11 mouse cellular contexts compared by ENCODE assay signal in the genomic region with DNA sequence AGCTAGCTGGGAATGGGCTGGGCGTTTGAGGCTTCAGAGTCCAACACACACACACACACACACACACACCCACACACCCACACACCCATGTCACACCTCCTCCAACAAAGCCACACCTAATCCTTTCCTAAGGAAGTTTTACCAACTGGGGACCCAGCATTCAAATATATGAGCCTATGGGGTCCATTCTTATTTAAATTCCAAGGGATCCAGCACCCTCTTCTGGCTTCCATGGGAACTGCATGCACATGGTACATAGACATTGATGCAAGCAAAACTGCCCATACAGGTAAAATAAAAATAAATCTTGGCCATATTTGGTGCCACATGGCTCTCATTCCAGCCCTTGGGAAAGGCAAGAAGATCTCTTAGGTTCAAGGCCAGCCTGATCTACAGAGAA. TPM values are rescaled to one million over a fixed set of nuclear protein-coding genes. Genes with fewer than 3 reads are reported as not detected.
DNase-seq lines count a peak whose midpoint lies in the region; ATAC-seq and TF ChIP-seq lines count a peak whose summit lies in the region.
"Had no signal": no experiment of that assay in that cellular context is flagged by ENCODE, and none has a peak within 500 bp of the region (broad histone marks: within the 10 kb centered on the region; RNA-seq: fewer than 3 reads in every experiment).

No protein-coding gene starts in this region.

- CTCF ChIA-PET in Patski (lab: Charles Lee) = interaction anchor here (1.4 to 2.5 kb wide), 3 partner anchors 17 to 130 kb away, joined by 3 to 11 read pairs (median 5); a partner anchor contains a TSS

- no peaks in the 10 kb centered on the region for H3K9me3 ChIP-seq in forebrain, postnatal 0 days (ENCODE audit: low read length)
- no peaks in the 10 kb centered on the region for H3K9me3 ChIP-seq in forebrain, embryonic 11.5 days (ENCODE audit: control insufficient read depth, low read length)
- H3K9me3 ChIP-seq in liver, embryonic 12.5 days (replicated peaks) = no peaks in the 10 kb centered on the region
- H3K9me3 ChIP-seq: stomach, embryonic 15.5 days had no signal

- DNase-seq in forebrain, postnatal 0 days = peak; percentile 62
- DNase-seq in forebrain, embryonic 11.5 days (ENCODE audit: low spot score) = no peak
- peak; percentile 57 for DNase-seq in liver
- no peak for DNase-seq in Patski (ENCODE audit: low read depth, low spot score)
- peak; percentile 38 to 76 for DNase-seq in kidney, postnatal 36 days
- peak; percentile 58 for DNase-seq in thymus, postnatal 4 days

- peak; percentile 75 for TF ChIP-seq CTCF in forebrain, postnatal 0 days (IDR thresholded peaks at IDR 0.05; ENCODE audit: low read depth)
- TF ChIP-seq CTCF in Patski (IDR thresholded peaks at IDR 0.05) = peak; percentile 73

- H3K4me2 ChIP-seq in forebrain, postnatal 0 days (ENCODE audit: low read depth) = no peak overlapping the region
- no peak overlapping the region for H3K4me2 ChIP-seq in forebrain, embryonic 11.5 days (ENCODE audit: low read depth, low read length, severe bottlenecking)
- H3K4me2 ChIP-seq in liver, embryonic 12.5 days = no peak overlapping the region
- H3K4me2 ChIP-seq: stomach, embryonic 15.5 days had no signal

- 100% methylated on average over 1 of the region's 1 CpGs for WGBS in forebrain, postnatal 0 days
- WGBS in forebrain, embryonic 11.5 days = 95% methylated on average over 1 of the region's 1 CpGs
- 93% methylated on average over 1 of the region's 1 CpGs for WGBS in liver, embryonic 12.5 days (ENCODE audit: insufficient replicate concordance)

- no peak overlapping the region for H3K27ac ChIP-seq in forebrain, postnatal 0 days (ENCODE audit: low read depth, low read length)
- H3K27ac ChIP-seq in forebrain, embryonic 11.5 days (ENCODE audit: low read depth, low read length) = no peak overlapping the region
- no peak overlapping the region for H3K27ac ChIP-seq in liver, embryonic 12.5 days
- H3K27ac ChIP-seq: macrophage; stomach, embryonic 15.5 days had no signal

- no peak for ATAC-seq in forebrain, postnatal 0 days
- ATAC-seq in forebrain, embryonic 11.5 days (replicated peaks; ENCODE audit: low FRiP score) = no peak
- no peak for ATAC-seq in liver, embryonic 12.5 days
- ATAC-seq in Patski = no peak
- ATAC-seq in frontal cortex, adult (ENCODE audit: low TSS enrichment) = no peak

- no peak overlapping the region for H3K4me3 ChIP-seq in forebrain, postnatal 0 days (ENCODE audit: low read depth, low read length)
- no peak overlapping the region for H3K4me3 ChIP-seq in forebrain, embryonic 11.5 days (ENCODE audit: low read depth, low read length)
- H3K4me3 ChIP-seq in liver, embryonic 12.5 days = no peak overlapping the region
- H3K4me3 ChIP-seq: stomach, embryonic 15.5 days had no signal

- in situ Hi-C loops in Patski (cut with MboI; ENCODE audit: low pct_unique_long_range_greater_than_20kb) = no loop called here

- H3K4me1 ChIP-seq in forebrain, postnatal 0 days (ENCODE audit: insufficient read depth) = no peaks in the 10 kb centered on the region
- no peaks in the 10 kb centered on the region for H3K4me1 ChIP-seq in forebrain, embryonic 11.5 days (replicated peaks; ENCODE audit: control insufficient read depth, insufficient read depth, low read length)
- H3K4me1 ChIP-seq in liver, embryonic 12.5 days = peaks cover 31% of the 10 kb centered on the region
- H3K4me1 ChIP-seq: stomach, embryonic 15.5 days had no signal

- H3K36me3 ChIP-seq in forebrain, postnatal 0 days (ENCODE audit: insufficient read depth) = peaks cover 21% of the 10 kb centered on the region
- H3K36me3 ChIP-seq in forebrain, embryonic 11.5 days (ENCODE audit: control insufficient read depth, insufficient read depth, low read length) = no peaks in the 10 kb centered on the region
- peaks cover 40% of the 10 kb centered on the region for H3K36me3 ChIP-seq in liver, embryonic 12.5 days

- POLR2A ChIA-PET in Patski (lab: Charles Lee) = interaction anchor here (0.6 to 1.3 kb wide), 2 partner anchors 15 to 37 kb away, joined by 3 to 5 read pairs; no protein-coding TSS in a partner anchor

- no peak overlapping the region for H3K9ac ChIP-seq in forebrain, postnatal 0 days
- H3K9ac ChIP-seq in forebrain, embryonic 11.5 days (ENCODE audit: low read length) = no peak overlapping the region
- H3K9ac ChIP-seq in liver, embryonic 12.5 days = no peak overlapping the region
- H3K9ac ChIP-seq: stomach, embryonic 15.5 days had no signal

- H3K27me3 ChIP-seq in forebrain, postnatal 0 days (ENCODE audit: insufficient read depth, low read length) = no peaks in the 10 kb centered on the region
- H3K27me3 ChIP-seq in forebrain, embryonic 11.5 days (ENCODE audit: control insufficient read depth, insufficient read depth, low read length) = no peaks in the 10 kb centered on the region
- H3K27me3 ChIP-seq in liver, embryonic 12.5 days (replicated peaks) = no peaks in the 10 kb centered on the region
- no peaks in the 10 kb centered on the region for H3K27me3 ChIP-seq in Patski
- H3K27me3 ChIP-seq: stomach, embryonic 15.5 days had no signal

RNA-seq across cellular contexts. Expression of a gene that starts 16.1 kb away (rescaled TPM):
- total RNA-seq in forebrain, postnatal 0 days (2014; rRNA removed) = 71.7 and 83.2 TPM in 2 replicates
- 90.8 and 97.9 TPM in 2 replicates for polyA plus RNA-seq in forebrain, postnatal 0 days (2015; fragmentation: Nextera tagmentation; extraction: Ambion mirVana)
- polyA plus RNA-seq in forebrain, embryonic 11.5 days (2014; fragmentation: Nextera tagmentation; extraction: Ambion mirVana) = 75.0 and 77.3 TPM in 2 replicates
- 32.8 and 36.9 TPM in 2 replicates for polyA plus RNA-seq in liver, embryonic 12.5 days (2016; fragmentation: Nextera tagmentation; extraction: Ambion mirVana)
- polyA plus RNA-seq in Patski (2021) = 244 TPM

RNA-seq across cellular contexts. Expression of a gene that starts 25.7 kb away (rescaled TPM):
- total RNA-seq in forebrain, postnatal 0 days (2014; rRNA removed) = 131 and 146 TPM in 2 replicates
- polyA plus RNA-seq in forebrain, postnatal 0 days (2015; fragmentation: Nextera tagmentation; extraction: Ambion mirVana) = 169 and 184 TPM in 2 replicates
- polyA plus RNA-seq in forebrain, embryonic 11.5 days (2014; fragmentation: Nextera tagmentation; extraction: Ambion mirVana) = 164 and 185 TPM in 2 replicates
- polyA plus RNA-seq in liver, embryonic 12.5 days (2016; fragmentation: Nextera tagmentation; extraction: Ambion mirVana) = 139 and 145 TPM in 2 replicates
- 76.7 TPM for polyA plus RNA-seq in Patski (2021)

RNA-seq across cellular contexts. Expression of a gene that starts 32.7 kb away (rescaled TPM):
- not detected in 2 replicates for total RNA-seq in forebrain, postnatal 0 days (2014; rRNA removed)
- polyA plus RNA-seq in forebrain, postnatal 0 days (2015; fragmentation: Nextera tagmentation; extraction: Ambion mirVana) = not detected in 2 replicates
- polyA plus RNA-seq in forebrain, embryonic 11.5 days (2014; fragmentation: Nextera tagmentation; extraction: Ambion mirVana) = not detected in 2 replicates
- polyA plus RNA-seq in liver, embryonic 12.5 days (2016; fragmentation: Nextera tagmentation; extraction: Ambion mirVana) = not detected in 2 replicates
- 0.09 TPM for polyA plus RNA-seq in Patski (2021)
- polyA plus RNA-seq: heart, embryonic 16.5 days; macrophage; stomach, embryonic 15.5 days had no signal

RNA-seq across cellular contexts. Expression of a gene that starts 46.3 kb away (rescaled TPM):
- total RNA-seq in forebrain, postnatal 0 days (2014; rRNA removed) = 33.3 and 37.9 TPM in 2 replicates
- polyA plus RNA-seq in forebrain, postnatal 0 days (2015; fragmentation: Nextera tagmentation; extraction: Ambion mirVana) = 44.6 and 46.3 TPM in 2 replicates
- 45.2 and 46.4 TPM in 2 replicates for polyA plus RNA-seq in forebrain, embryonic 11.5 days (2014; fragmentation: Nextera tagmentation; extraction: Ambion mirVana)
- 88.0 and 88.7 TPM in 2 replicates for polyA plus RNA-seq in liver, embryonic 12.5 days (2016; fragmentation: Nextera tagmentation; extraction: Ambion mirVana)
- 153 TPM for polyA plus RNA-seq in Patski (2021)

Comparison
In these comparisons a context has a peak if more than half of its experiments do, and no peak if none do; other contexts are left out.
1. DNase-seq: peak in forebrain, postnatal 0 days (single experiment), liver (single experiment), kidney, postnatal 36 days (2 of 2) and thymus, postnatal 4 days (single experiment); none in forebrain, embryonic 11.5 days (single experiment) and Patski (single experiment).